Mouse (Mus musculus) liver, embryonic 11.5 days (tissue): ENCODE results near the gene Wasf2. TPM values are rescaled to one million over a fixed set of nuclear protein-coding genes. Genes with fewer than 3 reads are reported as not detected.

Experiments used
- ATAC-seq: fragments of 200-750 bp; cut with Nextera tagmentation; replicated peaks from 2 replicates; pipeline ENCODE4 v1.8.0; 2017; ENCODE audit warnings: moderate number of reproducible peaks, mild to moderate bottlenecking, moderate TSS enrichment, moderate library complexity; ENCODE audit not compliant: low FRiP score
- DNase-seq: peaks from one replicate; pipeline ENCODE4 v3.0.0-alpha.2; 2017; ENCODE audit warnings: low spot score
- H3K27ac ChIP-seq: fragments of 300-500 bp; sonication (generic); 2 replicates; pipeline ENCODE4 v1.5.1; 2014; ENCODE audit warnings: mild to moderate bottlenecking, low read depth, low read length, control low read depth
- H3K27me3 ChIP-seq: fragments of 300-500 bp; sonication (generic); replicated peaks from 2 replicates; pipeline ENCODE4 v1.6.1; 2014; ENCODE audit warnings: low read length, mixed read lengths; ENCODE audit not compliant: control insufficient read depth, insufficient read depth
- H3K36me3 ChIP-seq: fragments of 300-500 bp; sonication (generic); 2 replicates; pipeline ENCODE4 v1.6.1; 2014; ENCODE audit warnings: mild to moderate bottlenecking, low read length, moderate library complexity, mixed read lengths; ENCODE audit not compliant: control insufficient read depth, insufficient read depth
- H3K4me1 ChIP-seq: fragments of 300-500 bp; sonication (generic); replicated peaks from 2 replicates; pipeline ENCODE4 v1.6.1; 2014; ENCODE audit warnings: low read length, mixed read lengths; ENCODE audit not compliant: control insufficient read depth, insufficient read depth
- H3K4me2 ChIP-seq: fragments of 300-500 bp; sonication (generic); 2 replicates; pipeline ENCODE4 v1.6.1; 2014; ENCODE audit warnings: mild to moderate bottlenecking, control low read depth, moderate library complexity
- H3K4me3 ChIP-seq: fragments of 300-500 bp; sonication (generic); 2 replicates; pipeline ENCODE4 v1.5.1; 2014; ENCODE audit warnings: low read depth, low read length, control low read depth
- H3K9ac ChIP-seq: fragments of 300-500 bp; sonication (generic); 2 replicates; pipeline ENCODE4 v1.6.1; 2014; ENCODE audit warnings: low read depth, low read length, control low read depth
- H3K9me3 ChIP-seq: fragments of 300-500 bp; sonication (generic); 2 replicates; pipeline ENCODE4 v1.6.1; 2016; ENCODE audit warnings: low read length, inconsistent platforms, mixed read lengths; ENCODE audit not compliant: control insufficient read depth
- WGBS: fragments of 180-500 bp; shearing (Covaris S2); extraction: QIAGEN DNeasy Blood & Tissue Kit; methylation state at CpG from one replicate; pipeline ENCODE4 v1.1.7; 2014; 5-methylcytosine and 5-hydroxymethylcytosine counted together
- polyA plus RNA-seq: library from polyadenylated mRNA; unstranded; fragments of >200 nt; fragmentation: Nextera tagmentation; extraction: Ambion mirVana; gene quantifications from 2 replicates; pipeline ENCODE4 v1.2.1, GENCODE M21; 2014

The Wasf2 gene
- polyA plus RNA-seq, 1 experiment from 2014 or later: 42.2 TPM

DNA sequence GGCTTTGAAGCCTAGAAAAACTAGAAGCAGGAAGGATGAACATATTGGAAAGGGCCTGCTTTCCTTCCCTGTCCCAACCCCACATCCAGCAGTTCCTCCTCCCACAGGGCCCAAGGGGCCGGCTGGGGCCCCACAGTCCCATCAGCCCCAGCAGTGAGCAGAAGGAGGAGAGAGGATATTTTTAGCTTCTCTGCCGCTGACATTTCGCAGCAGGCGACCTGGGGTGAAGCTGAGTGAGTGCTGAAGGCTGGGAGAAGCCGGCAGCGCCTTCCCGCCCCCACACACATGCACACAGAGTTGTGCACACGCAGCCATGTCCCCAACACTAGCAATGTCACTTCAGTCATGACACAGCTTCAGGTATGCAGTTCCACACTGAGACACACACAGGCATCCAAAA is 42.5 kb upstream of the Wasf2 start:
- peaks cover 26% of the 10 kb centered on the region for H3K27me3 ChIP-seq
- H3K36me3 ChIP-seq: no peaks in the 10 kb centered on the region
- ATAC-seq (no peak), DNase-seq (no peak)
- no peak overlapping the region for H3K27ac ChIP-seq
- peaks cover 59% of the 10 kb centered on the region for H3K4me1 ChIP-seq
- H3K4me3 ChIP-seq: no peak overlapping the region
- no peak overlapping the region for H3K9ac ChIP-seq
- no peaks in the 10 kb centered on the region for H3K9me3 ChIP-seq
- H3K4me2 ChIP-seq: no peak overlapping the region
- 24% methylated on average over 8 of the region's 8 CpGs for WGBS

DNA sequence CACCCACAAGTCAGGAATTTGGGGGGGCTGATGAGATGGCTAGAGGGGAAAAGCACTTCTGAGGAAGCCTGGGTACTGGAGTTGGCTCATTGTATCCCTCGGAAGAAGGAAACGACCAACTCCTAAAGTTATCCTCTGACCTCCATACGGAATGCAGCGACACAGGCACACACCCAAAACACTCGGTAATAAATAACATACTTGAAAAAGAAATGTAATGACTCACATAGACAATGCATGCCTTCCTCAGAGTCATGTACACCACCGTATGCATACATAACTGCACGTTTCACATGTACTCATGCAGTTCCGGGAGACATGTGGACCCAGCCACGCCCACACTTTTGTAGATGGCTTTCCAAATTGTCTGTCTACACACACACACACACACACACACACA is 41.0 kb upstream of the Wasf2 start:
- H3K4me1 ChIP-seq: peaks cover 69% of the 10 kb centered on the region
- no peaks in the 10 kb centered on the region for H3K36me3 ChIP-seq
- no peaks in the 10 kb centered on the region for H3K9me3 ChIP-seq
- no peak for ATAC-seq
- no peak overlapping the region for H3K4me2 ChIP-seq
- DNase-seq: no peak
- WGBS: 83% methylated on average over 9 of the region's 9 CpGs
- no peak overlapping the region for H3K9ac ChIP-seq
- peaks cover 39% of the 10 kb centered on the region for H3K27me3 ChIP-seq
- no peak overlapping the region for H3K4me3 ChIP-seq
- H3K27ac ChIP-seq: no peak overlapping the region

DNA sequence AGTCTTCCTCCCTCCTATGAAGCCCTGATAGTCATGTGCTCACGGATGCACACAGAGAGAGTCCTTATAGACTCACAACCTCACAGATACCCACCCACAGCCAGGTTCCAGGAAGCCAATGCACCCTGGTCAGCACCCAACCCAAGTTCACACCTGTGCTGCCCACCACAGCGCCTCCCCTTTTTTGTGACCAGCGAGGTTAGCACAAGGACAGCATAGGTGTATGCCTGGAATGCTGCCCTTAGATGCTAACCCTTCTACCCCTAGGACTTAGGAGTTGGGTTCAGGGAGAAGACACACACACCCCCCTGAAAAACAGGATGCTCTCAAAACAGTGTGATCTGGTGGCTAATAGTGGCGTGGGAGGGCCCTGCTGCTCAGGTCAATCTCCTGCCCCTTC is 40.5 kb upstream of the Wasf2 start:
- peaks cover 35% of the 10 kb centered on the region for H3K27me3 ChIP-seq
- H3K27ac ChIP-seq: no peak overlapping the region; the same call in 1 of the 2 replicates
- no peak overlapping the region for H3K4me3 ChIP-seq
- H3K4me2 ChIP-seq: no peak overlapping the region
- H3K9ac ChIP-seq: no peak overlapping the region
- ATAC-seq: no peak
- DNase-seq: no peak
- no peaks in the 10 kb centered on the region for H3K9me3 ChIP-seq
- WGBS: 78% methylated on average over 4 of the region's 4 CpGs
- peaks cover 69% of the 10 kb centered on the region for H3K4me1 ChIP-seq
- H3K36me3 ChIP-seq: no peaks in the 10 kb centered on the region

DNA sequence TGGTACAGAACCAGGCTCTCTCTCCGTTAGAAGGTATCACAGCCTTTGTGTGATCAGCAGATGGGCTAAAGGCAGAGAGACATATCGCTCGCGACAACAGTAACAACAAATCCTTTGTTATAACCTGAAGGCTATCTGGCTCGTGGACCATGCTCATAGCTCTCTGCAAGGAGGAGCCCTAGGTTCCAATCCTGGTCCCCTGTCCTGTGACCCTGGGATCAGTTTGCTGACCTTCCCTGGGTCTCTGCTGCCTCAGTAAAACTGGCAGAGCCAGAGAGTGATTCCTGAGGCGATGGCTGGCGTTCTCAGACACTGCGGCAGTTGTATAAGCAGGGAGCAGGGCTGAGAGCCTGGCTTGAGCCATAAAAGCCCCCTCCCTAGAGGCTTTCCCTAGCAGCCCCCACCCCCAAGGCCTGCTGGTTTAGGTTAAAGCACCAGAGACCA is 40.0 kb upstream of the Wasf2 start:
- ATAC-seq (no peak), DNase-seq (no peak)
- Histone ChIP-seq H3K9me3 (no peaks in the 10 kb centered on the region), H3K9ac (no peak overlapping the region), H3K27ac (peak overlapping the region; percentile 40), H3K4me2 (no peak overlapping the region), H3K27me3 (peaks cover 34% of the 10 kb centered on the region), H3K36me3 (no peaks in the 10 kb centered on the region), H3K4me3 (no peak overlapping the region), H3K4me1 (peaks cover 69% of the 10 kb centered on the region)
- 63% methylated on average over 8 of the region's 8 CpGs for WGBS

DNA sequence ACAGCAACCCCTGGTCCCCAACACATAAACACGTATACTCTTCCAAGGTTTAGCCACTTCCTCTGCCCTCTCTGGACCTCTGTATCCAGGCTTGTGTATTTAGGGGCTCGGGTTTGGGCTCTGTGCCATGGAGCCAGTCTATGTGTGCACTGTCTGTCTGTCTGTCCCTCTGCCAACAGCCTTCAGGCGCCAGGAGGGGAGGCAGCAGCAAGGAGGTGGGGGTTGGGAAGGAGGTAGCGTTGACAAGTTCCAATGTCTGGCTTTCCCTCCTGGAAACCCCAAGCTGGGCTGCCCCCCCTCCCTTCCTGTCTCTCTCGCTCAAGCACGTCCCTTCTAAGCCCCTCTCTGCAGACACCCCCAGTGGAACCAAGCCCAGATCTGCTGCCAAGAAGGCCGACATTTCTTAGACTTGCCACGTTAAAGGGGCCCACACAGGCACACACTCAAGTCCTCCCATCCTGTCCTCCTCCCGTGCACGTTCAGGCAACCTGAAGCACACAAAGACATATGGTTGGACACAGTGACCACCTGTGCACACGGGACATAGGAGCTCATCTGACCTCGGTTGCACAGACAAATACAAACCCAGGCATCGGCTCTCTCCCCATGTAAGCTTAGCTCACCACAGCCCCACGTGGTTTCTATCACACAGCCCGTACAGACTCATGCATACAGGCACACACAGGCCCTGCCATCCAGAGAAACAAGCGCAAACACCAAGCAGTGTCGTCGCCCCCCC is 39.4 kb upstream of the Wasf2 start:
- Histone ChIP-seq H3K27me3 (peaks cover 31% of the 10 kb centered on the region), H3K9me3 (no peaks in the 10 kb centered on the region), H3K9ac (no peak overlapping the region), H3K4me1 (peaks cover 68% of the 10 kb centered on the region), H3K36me3 (no peaks in the 10 kb centered on the region), H3K4me2 (no peak overlapping the region), H3K4me3 (no peak overlapping the region), H3K27ac (peak overlapping the region; percentile 40)
- DNase-seq: no peak
- 40% methylated on average over 18 of the region's 18 CpGs for WGBS
- ATAC-seq: no peak

DNA sequence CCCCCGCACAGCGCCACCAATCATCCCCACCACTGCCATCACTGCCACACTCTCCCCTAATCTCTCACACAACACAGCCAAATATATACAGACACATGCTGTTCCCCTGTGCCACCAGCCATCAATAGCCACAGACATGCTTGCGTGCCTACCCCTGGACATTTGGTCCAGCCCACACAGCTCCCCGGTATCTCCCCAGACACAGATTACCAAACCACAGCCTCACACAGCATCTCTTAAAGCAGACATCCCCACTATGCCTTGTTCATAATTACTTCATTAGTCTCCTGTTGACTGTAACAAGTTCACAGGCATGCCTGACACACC is 38.9 kb upstream of the Wasf2 start:
- Histone ChIP-seq H3K9ac (no peak overlapping the region), H3K4me3 (no peak overlapping the region), H3K27me3 (peaks cover 30% of the 10 kb centered on the region), H3K4me1 (peaks cover 63% of the 10 kb centered on the region), H3K9me3 (no peaks in the 10 kb centered on the region), H3K36me3 (no peaks in the 10 kb centered on the region), H3K4me2 (no peak overlapping the region), H3K27ac (0 out of 2 replicates have a peak overlapping the region, but pooled peaks have one; percentile 40)
- DNase-seq: no peak
- WGBS: 66% methylated on average over 4 of the region's 4 CpGs
- ATAC-seq: no peak

DNA sequence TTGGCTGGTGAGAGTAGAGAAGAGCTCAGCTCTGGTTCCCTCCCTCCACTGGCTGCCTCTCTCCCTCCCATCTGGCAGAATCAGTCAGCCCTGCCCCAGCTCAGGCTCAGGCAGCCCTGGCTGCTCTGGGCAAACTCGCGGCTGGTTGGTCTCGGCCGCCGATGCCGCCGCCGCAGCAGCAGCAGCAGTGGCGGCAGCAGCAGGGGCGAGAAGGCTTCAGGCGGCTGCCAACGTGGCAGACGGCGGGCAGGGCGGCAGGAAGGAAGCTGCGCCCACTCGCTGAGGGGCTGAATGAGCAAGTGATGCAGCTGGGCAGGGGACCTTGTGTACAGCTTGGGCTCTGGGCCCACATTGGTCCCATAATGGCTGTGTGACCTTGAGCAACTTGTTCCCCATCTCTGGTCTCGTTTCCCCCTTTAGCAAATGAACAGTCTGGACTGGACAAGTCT is 37.8 kb upstream of the Wasf2 start:
- H3K27me3 ChIP-seq: peaks cover 30% of the 10 kb centered on the region
- H3K4me1 ChIP-seq: peaks cover 58% of the 10 kb centered on the region
- H3K27ac ChIP-seq: peak overlapping the region; percentile 63; the same call in 1 of the 2 replicates
- DNase-seq: no peak
- 7% methylated on average over 18 of the region's 18 CpGs for WGBS
- H3K36me3 ChIP-seq: no peaks in the 10 kb centered on the region
- no peaks in the 10 kb centered on the region for H3K9me3 ChIP-seq
- ATAC-seq: no peak
- peak overlapping the region; percentile 54 for H3K4me2 ChIP-seq
- H3K4me3 ChIP-seq: peak overlapping the region; percentile 14; the same call in 1 of the 2 replicates
- peak overlapping the region; percentile 44 for H3K9ac ChIP-seq

DNA sequence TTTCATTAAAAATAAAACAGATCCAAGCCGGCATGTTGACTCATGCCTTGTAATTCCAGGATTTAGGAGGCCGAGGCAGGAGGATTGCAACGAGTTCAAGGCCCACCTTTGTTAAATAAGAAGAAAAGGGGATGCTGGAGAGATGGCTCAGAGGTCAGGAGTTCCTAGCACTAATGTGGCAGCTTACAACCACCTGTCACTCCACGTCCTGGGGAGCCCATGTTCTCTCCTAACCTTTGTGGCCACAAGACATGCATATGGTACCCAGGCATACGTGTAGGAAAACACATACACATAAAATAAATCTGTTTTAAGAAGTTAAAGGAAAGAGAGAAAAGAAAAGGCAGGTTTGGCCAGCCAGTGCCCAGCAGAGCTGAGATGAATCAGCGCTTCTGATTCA is 37.2 kb upstream of the Wasf2 start:
- WGBS: 63% methylated on average over 6 of the region's 6 CpGs
- H3K36me3 ChIP-seq: no peaks in the 10 kb centered on the region
- no peak for DNase-seq
- H3K9ac ChIP-seq: no peak overlapping the region
- no peaks in the 10 kb centered on the region for H3K9me3 ChIP-seq
- H3K4me2 ChIP-seq: no peak overlapping the region
- peak overlapping the region; percentile 71 for H3K27ac ChIP-seq
- ATAC-seq: no peak
- H3K27me3 ChIP-seq: peaks cover 30% of the 10 kb centered on the region
- no peak overlapping the region for H3K4me3 ChIP-seq
- peaks cover 52% of the 10 kb centered on the region for H3K4me1 ChIP-seq

DNA sequence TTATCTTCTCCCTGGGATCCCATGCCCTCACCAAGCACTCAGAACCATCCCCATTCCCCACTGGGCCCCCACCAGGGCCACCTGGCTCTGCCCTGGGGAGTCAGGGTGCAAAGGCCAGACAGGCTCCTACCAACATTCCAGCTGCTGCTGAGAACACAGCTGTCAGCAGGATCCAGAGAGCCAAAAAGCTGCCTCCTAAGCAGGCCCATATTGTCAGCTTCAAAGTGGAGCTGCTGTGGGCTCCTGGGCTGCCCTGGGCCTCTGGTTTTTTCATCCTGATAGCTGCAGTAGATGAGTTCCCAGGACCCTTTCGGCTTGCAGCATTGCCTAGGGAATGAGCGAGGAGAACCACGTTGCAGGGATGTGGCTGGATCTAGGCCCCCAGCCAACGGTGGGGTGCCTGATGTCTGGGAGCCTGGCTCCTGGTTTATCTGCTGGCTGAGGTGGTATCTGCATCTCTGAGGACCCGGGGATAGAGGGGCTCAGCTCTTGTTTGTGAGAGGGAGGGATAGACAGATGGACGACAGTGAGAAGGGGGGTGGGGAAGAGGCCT is 36.7 kb upstream of the Wasf2 start:
- ATAC-seq (no peak), DNase-seq (no peak)
- no peak overlapping the region for H3K9ac ChIP-seq
- 12% methylated on average over 6 of the region's 6 CpGs for WGBS
- peak overlapping the region; percentile 71 for H3K27ac ChIP-seq
- no peak overlapping the region for H3K4me2 ChIP-seq
- peaks cover 52% of the 10 kb centered on the region for H3K4me1 ChIP-seq
- no peaks in the 10 kb centered on the region for H3K36me3 ChIP-seq
- H3K27me3 ChIP-seq: peaks cover 30% of the 10 kb centered on the region
- no peaks in the 10 kb centered on the region for H3K9me3 ChIP-seq
- H3K4me3 ChIP-seq: no peak overlapping the region
